Mouse (Mus musculus): ENCODE measurements around the gene Fgf12. TPM values are rescaled to one million over a fixed set of nuclear protein-coding genes. Genes with fewer than 3 reads are reported as not detected.

The Fgf12 gene
- 10 to 100 TPM; 32.5 to 42.0 TPM for total RNA-seq (2021)

- DNase-seq, result peak; percentile 4
Observed at GRCm38 (mm10) chr16:28752638-28753118, at the start of gene Fgf12. TSS of gene Fgf12 (minus strand) at chr16:28753068.

- peak; percentile 45 for DNase-seq
Observed at GRCm38 (mm10) chr16:28793115-28793514, 40.2 kb upstream of the Fgf12 start.

GRCm38 (mm10) chr16:28770276-28770675 lies 17.4 kb upstream of the Fgf12 start:
- no peak for DNase-seq

GRCm38 (mm10) chr16:28761417-28761976 lies 8.6 kb upstream of the Fgf12 start:
- no peak for DNase-seq

GRCm38 (mm10) chr16:28753124-28753917 lies 453 bp upstream of the Fgf12 start:
- DNase-seq, result peak; percentile 76

GRCm38 (mm10) chr16:28734461-28734860 lies 18.4 kb downstream of the Fgf12 start:
- DNase-seq, result no peak

- DNase-seq, result no peak
Observed at GRCm38 (mm10) chr16:28726792-28727191, 26.1 kb downstream of the Fgf12 start.

- DNase-seq, result no peak
Observed at GRCm38 (mm10) chr16:28706623-28707022, 46.2 kb downstream of the Fgf12 start.

- DNase-seq, result no peak
Observed at GRCm38 (mm10) chr16:28700346-28700745, 52.5 kb downstream of the Fgf12 start.

GRCm38 (mm10) chr16:28696851-28697250 lies 56.0 kb downstream of the Fgf12 start:
- DNase-seq, result no peak

GRCm38 (mm10) chr16:28694113-28694899 lies 58.6 kb downstream of the Fgf12 start:
- no peak for DNase-seq

GRCm38 (mm10) chr16:28688861-28689385 lies 63.9 kb downstream of the Fgf12 start:
- peak; percentile 7 for DNase-seq

- no peak for DNase-seq
Observed at GRCm38 (mm10) chr16:28681625-28682024, 71.2 kb downstream of the Fgf12 start.

GRCm38 (mm10) chr16:28668815-28669347 lies 84.0 kb downstream of the Fgf12 start:
- DNase-seq, result no peak

GRCm38 (mm10) chr16:28652640-28653039 lies 100.2 kb downstream of the Fgf12 start:
- DNase-seq, result no peak

- no peak for DNase-seq
Observed at GRCm38 (mm10) chr16:28650589-28650988, 102.3 kb downstream of the Fgf12 start.

GRCm38 (mm10) chr16:28645030-28645429 lies 107.8 kb downstream of the Fgf12 start:
- DNase-seq, result no peak

GRCm38 (mm10) chr16:28631721-28632120 lies 121.1 kb downstream of the Fgf12 start:
- DNase-seq, result no peak

- no peak for DNase-seq
Observed at GRCm38 (mm10) chr16:28630771-28631484, 121.9 kb downstream of the Fgf12 start.

GRCm38 (mm10) chr16:28626259-28626658 lies 126.6 kb downstream of the Fgf12 start:
- no peak for DNase-seq

GRCm38 (mm10) chr16:28625689-28626088 lies 127.2 kb downstream of the Fgf12 start:
- DNase-seq, result no peak

GRCm38 (mm10) chr16:28614412-28614811 lies 138.5 kb downstream of the Fgf12 start:
- DNase-seq, result no peak
